Mouse (Mus musculus) left cerebral cortex, adult 8-10 months (tissue): ENCODE measurements at regions not wholly inside any gene's neighbourhood (a gene's known extent, or its start where the extent isn't known, plus 50 kb on each side); places are given as distances from the start of the nearest gene placed in this dataset.

Experiments
- DNase-seq, 2 experiments: peaks; one replicate each; pipeline ENCODE4 v3.0.0; 2022; ENCODE audit warnings: low spot score in 2 of 2

DNA sequence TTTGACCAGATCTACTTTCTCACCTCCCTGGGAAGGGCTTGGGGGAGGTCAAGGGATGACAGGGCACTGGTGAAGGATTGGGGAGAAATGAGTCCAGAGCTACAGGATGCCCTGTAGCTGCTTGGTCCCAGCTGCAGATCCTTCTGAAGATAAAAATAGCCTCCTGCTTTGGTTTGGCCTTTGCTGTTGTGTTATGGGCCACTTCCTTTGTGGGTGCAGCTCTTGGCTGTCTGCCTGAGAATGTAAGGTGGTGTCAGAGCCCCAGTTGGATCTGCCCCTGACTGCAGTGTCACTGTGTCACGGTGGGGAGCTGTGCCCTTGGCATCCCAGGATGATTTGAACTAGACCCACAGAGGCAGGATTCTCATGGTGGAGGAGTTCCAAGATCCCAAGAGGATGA, 67.8 kb upstream of the Id2 start:
- DNase-seq, result no peak

DNA sequence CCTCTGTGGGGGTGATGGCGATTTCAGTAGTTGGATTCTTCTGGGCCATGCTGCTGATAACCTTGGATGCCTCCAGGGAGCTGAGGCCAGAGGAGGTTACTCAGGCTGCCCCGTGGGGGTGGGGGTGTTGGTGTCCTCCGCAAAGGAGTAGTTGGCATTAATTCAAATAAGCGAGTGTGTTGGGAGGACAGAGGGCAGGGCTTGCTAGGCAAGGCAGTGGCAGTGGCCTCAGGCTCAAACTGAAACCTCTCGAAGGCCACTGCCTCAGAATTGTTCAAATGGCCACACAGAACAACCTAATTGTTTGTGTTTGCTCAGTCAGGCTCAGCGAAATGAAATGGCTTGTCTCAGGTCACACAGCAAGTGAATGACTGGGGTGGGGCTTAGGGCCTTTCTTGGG, 66.6 kb upstream of the Id2 start:
- DNase-seq, result no peak

DNA sequence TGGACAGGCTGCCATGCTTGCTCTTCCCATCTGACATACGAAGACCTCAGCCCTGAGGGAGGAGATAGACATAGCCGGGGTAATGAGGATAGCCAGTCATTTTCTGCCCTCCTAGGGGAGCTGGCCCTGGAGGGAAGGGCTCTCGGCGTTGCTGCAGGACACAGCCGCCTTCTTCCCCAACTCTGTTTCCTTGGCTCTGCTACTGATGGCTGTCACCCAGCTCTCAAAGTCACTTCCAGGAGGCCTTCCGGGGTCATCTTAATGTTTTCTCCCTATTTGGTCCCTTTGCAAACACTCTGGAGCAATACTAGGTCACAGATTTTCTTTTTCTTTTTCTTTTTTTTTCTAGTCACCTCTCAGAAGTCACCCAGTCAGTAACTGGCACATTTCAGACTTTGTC, 65.9 kb upstream of the Id2 start:
- no peak for DNase-seq

DNA sequence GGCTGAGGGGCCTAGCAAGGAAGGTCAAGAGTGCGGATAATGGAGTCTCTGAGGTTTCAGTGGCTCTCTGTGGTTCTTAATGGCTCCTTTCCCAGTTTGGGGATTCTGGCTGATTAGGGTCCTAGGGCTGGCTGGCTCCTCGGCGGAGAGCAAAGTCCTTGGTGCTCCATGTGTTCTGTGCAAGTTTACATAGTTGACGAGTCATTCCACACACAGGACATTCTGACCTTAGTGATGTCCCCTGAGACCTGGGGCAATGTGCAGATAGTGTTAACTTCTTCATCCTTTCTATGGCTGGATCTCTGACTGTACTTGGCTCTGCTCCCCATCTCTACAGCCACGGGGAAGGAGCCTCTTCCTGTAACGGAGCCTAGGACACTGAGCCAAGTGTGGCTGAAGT, 65.0 kb upstream of the Id2 start:
- no peak for DNase-seq

DNA sequence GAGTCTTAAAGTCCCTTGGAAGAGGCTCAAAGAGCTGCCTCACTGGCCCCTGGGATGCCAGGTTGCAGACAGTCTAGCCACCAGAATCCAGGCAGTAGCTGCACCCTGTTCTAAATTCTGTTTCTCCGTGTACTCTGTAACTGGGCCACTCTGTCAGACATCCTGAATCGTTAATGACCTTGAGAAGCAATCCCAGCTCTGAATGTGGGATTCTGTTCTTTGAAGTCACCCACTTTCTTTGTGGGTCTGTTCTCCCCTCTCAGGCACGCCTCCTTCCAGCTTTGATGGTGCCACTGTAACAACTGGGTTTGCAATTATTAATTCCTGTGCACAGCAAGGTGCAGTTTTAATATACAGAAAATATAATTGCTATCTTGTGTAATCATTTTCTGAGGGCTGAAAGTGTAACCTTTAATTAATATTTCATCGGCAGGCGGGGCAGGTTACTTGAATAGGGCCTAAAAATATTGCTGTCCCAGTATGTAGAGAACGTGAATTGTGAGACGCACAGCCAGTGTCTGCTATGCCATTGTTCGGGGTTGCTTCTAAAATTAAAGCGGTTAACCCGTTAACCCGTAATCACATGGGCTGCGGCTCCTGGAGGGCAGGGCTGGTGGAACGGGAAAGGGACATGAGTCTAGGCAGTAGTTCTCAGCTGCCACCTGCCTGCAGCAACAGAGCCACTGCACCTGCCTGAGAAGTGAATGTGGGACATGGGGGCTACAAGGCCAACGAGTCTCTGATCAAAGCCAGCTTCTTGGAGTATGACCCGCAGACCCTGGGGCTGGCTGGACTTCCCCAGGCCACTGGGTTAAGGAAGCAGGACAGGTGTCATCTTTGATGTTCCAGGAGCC, 64.3 kb upstream of the Id2 start:
- no peak for DNase-seq

DNA sequence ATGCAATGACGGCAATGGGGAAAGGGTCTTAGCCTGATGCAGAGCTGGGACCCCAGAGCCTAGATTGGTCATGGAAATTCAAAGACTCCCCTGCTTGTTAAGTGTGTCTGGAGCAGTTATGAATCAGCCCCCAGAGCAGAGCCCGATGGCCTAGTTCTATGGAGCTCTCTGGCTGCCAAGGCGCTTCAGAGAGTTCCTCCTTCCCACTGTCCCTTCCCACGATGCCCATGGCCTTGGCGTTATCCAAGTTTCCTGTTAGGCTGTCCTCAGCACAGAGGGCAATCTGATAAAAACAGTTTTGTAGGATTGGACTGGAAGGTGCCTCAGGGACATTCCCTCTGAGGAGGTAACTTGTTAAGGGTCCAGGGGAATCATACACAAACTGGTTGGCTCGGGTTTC, 62.2 kb upstream of the Id2 start:
- DNase-seq, result no peak

DNA sequence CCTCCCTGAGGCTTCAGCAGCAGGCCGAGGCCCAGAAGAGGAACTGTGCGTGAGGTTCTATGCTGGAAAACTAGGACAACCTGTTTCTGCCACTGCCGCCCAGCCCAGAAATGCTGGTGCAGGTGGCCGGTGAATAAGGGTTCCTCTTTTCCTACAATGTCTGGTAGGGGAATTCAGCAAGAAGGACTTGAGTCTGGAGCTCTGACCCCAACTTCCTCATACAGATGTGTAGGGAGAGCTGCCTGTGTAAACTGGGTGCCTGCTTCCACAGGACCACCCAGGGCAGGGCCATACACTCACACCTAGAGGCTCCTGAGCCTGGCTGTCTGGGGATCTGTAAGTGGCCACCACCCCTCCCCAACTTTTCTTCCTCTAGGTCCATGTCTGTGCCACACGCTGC, 60.3 kb upstream of the Id2 start:
- no peak for DNase-seq

DNA sequence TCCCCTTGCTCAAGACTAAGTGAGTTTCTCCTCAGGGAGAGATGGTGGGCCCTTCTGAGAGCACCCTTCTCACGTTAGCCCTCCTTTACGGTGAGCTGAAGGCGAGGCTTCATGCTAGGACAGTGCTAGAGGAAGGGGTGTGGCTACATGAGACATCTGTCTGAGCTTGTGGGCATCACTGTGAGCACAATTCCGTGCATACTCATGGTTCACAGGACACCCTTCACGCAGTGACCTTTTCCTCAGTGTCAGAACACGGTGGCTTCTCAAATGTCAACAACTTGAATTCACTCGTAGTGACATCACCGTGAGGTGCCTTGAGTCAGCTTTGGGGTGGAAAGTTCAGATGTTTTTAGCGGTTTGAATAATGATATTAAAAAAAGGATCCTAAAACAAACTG, 58.5 kb upstream of the Id2 start:
- no peak for DNase-seq

DNA sequence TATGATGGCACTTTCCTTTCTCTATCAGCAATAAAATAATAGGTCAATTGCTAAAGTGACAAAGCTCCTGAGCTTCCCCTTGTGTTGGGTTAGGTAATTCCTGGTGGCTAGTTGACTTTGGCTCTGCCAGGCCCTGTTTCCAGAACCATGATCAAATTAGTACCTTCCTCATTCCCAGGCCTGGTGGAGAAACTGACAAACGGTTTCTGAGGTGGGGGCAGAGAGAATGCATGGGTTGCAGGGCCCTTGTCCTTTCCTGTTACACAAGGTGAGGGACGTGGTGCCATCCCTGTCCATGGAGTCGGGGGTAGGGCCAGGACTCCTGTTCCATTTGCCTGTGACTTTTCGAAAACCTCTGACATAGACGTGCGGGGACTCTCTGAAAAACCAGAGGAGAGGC, 51.2 kb upstream of the Id2 start:
- DNase-seq, result no peak
